Mouse (Mus musculus): ENCODE measurements around the gene Hnf4a. TPM values are rescaled to one million over a fixed set of nuclear protein-coding genes. Genes with fewer than 3 reads are reported as not detected.

Hnf4a gene
- total and polyA plus RNA-seq, 3 experiments: 0.39 to 1.1 TPM; not detected in 1

- Histone ChIP-seq H3K27ac (ENCODE audit: control insufficient read depth, low read depth, low read length) (no peak overlapping the region), H3K79me2 (ENCODE audit: control insufficient read depth, insufficient read depth, low read length, poor library complexity) (no peaks in the 10 kb centered on the region), H3K27me3 (ENCODE audit: control insufficient read depth in 1 of 2, insufficient read depth in 2 of 2, low read length in 2 of 2) (no peaks in the 10 kb centered on the region), H3K9me3 (replicated peaks; ENCODE audit: insufficient read depth, low read length) (no peaks in the 10 kb centered on the region), H3K4me3 (ENCODE audit: control insufficient read depth in 1 of 2, insufficient read depth in 1 of 2, low read depth in 2 of 2, low read length in 2 of 2) (no peak overlapping the region), H3K4me1 (ENCODE audit: control insufficient read depth in 1 of 2, insufficient read depth in 2 of 2, low read length in 2 of 2) (peaks cover 0 to 12% of the 10 kb centered on the region in 2 experiments; a peak in 2 of 4 replicates), H3K36me3 (ENCODE audit: control insufficient read depth in 1 of 2, insufficient read depth in 2 of 2, low read length in 2 of 2) (peaks cover 0 to 3% of the 10 kb centered on the region in 2 experiments; a peak in 2 of 4 replicates), H3K9ac (ENCODE audit: control insufficient read depth, low read depth, low read length, poor library complexity, severe bottlenecking) (no peak overlapping the region)
- no peak for DNase-seq (ENCODE audit: low read depth, low spot score)
- no peak for TF ChIP-seq SIN3A (IDR thresholded peaks at IDR 0.05; ENCODE audit: low read length)
- TF ChIP-seq CTCF (IDR thresholded peaks at IDR 0.05 in 2 of 3, conservative IDR thresholded peaks at IDR 0.05 in 1 of 3; ENCODE audit: control insufficient read depth in 1 of 3, insufficient read depth in 1 of 3, low read depth in 2 of 3, low read length in 3 of 3, poor library complexity in 1 of 3, severe bottlenecking in 1 of 3): no peak
- no peak for TF ChIP-seq ZNF384 (IDR thresholded peaks at IDR 0.05; ENCODE audit: low read depth, low read length)
- TF ChIP-seq MAFK (IDR thresholded peaks at IDR 0.05; ENCODE audit: borderline replicate concordance, low read depth, low read length): no peak
- no peak for TF ChIP-seq TAL1 (IDR thresholded peaks at IDR 0.05; ENCODE audit: low read length)
- no peak for TF ChIP-seq MEF2A (IDR thresholded peaks at IDR 0.05; ENCODE audit: extremely low read depth, insufficient replicate concordance, low read depth, low read length, poor library complexity, severe bottlenecking)
- no peak for TF ChIP-seq BHLHE40 (IDR thresholded peaks at IDR 0.05; ENCODE audit: borderline replicate concordance, low read depth, low read length)
Observed at GRCm38 (mm10) chr2:163463251-163463769, 43.3 kb upstream of the Hnf4a start.

- no peak overlapping the region for H3K27ac ChIP-seq (ENCODE audit: control insufficient read depth, low read depth, low read length)
- peaks cover 0 to 5% of the 10 kb centered on the region in 2 experiments; a peak in 2 of 4 replicates for H3K4me1 ChIP-seq (ENCODE audit: control insufficient read depth in 1 of 2, insufficient read depth in 2 of 2, low read length in 2 of 2)
- H3K4me3 ChIP-seq (ENCODE audit: control insufficient read depth in 1 of 2, insufficient read depth in 1 of 2, low read depth in 2 of 2, low read length in 2 of 2): no peak overlapping the region
- no peaks in the 10 kb centered on the region for H3K9me3 ChIP-seq (replicated peaks; ENCODE audit: insufficient read depth, low read length)
- no peaks in the 10 kb centered on the region for H3K79me2 ChIP-seq (ENCODE audit: control insufficient read depth, insufficient read depth, low read length, poor library complexity)
- DNase-seq (ENCODE audit: low read depth, low spot score): no peak
- H3K36me3 ChIP-seq (ENCODE audit: control insufficient read depth in 1 of 2, insufficient read depth in 2 of 2, low read length in 2 of 2): no peaks in the 10 kb centered on the region
- TF ChIP-seq GATA1 (IDR thresholded peaks at IDR 0.05; ENCODE audit: low read depth, low read length) (no peak), POLR2AphosphoS2 (IDR thresholded peaks at IDR 0.05; ENCODE audit: low read length) (no peak), ETS1 (IDR thresholded peaks at IDR 0.05; ENCODE audit: low read depth, low read length) (no peak), MXI1 (IDR thresholded peaks at IDR 0.05; ENCODE audit: low read depth, low read length) (no peak), MYC (IDR thresholded peaks at IDR 0.05; ENCODE audit: low read depth, low read length) (no peak), UBTF (IDR thresholded peaks at IDR 0.05; ENCODE audit: borderline replicate concordance, insufficient read depth, low read depth, low read length) (no peak), CHD1 (IDR thresholded peaks at IDR 0.05; ENCODE audit: low read depth, low read length) (no peak), ZNF384 (IDR thresholded peaks at IDR 0.05; ENCODE audit: low read depth, low read length) (no peak), USF2 (IDR thresholded peaks at IDR 0.05; ENCODE audit: borderline replicate concordance in 1 of 2, insufficient read depth in 1 of 2, low read depth in 1 of 2, low read length in 2 of 2) (no peak), ZC3H11A (IDR thresholded peaks at IDR 0.05; ENCODE audit: low read depth, low read length) (no peak), NRF1 (IDR thresholded peaks at IDR 0.05; ENCODE audit: insufficient read depth, low read depth, low read length, poor library complexity, severe bottlenecking) (no peak), ELF1 (IDR thresholded peaks at IDR 0.05; ENCODE audit: low read depth, low read length) (no peak), HCFC1 (IDR thresholded peaks at IDR 0.05; ENCODE audit: low read depth, low read length) (no peak)
- no peak overlapping the region for H3K9ac ChIP-seq (ENCODE audit: control insufficient read depth, low read depth, low read length, poor library complexity, severe bottlenecking)
- H3K27me3 ChIP-seq (ENCODE audit: control insufficient read depth in 1 of 2, insufficient read depth in 2 of 2, low read length in 2 of 2): no peaks in the 10 kb centered on the region
Observed at GRCm38 (mm10) chr2:163463998-163464397, 42.6 kb upstream of the Hnf4a start.

All from MEL (cell line).